7 mouse cellular contexts compared by ENCODE assay signal in genomic region chr15:99029619-99030584, GRCm38 (mm10). TPM values are rescaled to one million over a fixed set of nuclear protein-coding genes. Genes with fewer than 3 reads are reported as not detected.
DNase-seq lines count a peak whose midpoint lies in the region; TF ChIP-seq lines count a peak whose summit lies in the region.

TSS of gene Tuba1c (plus strand) at chr15:99029891.

- no peaks in the 10 kb centered on the region for H3K27me3 ChIP-seq in spleen, adult 2 months (ENCODE audit: control insufficient read depth, insufficient read depth, low read length)

- H3K4me3 ChIP-seq in spleen, adult 2 months (ENCODE audit: extremely low read depth, insufficient read depth, insufficient read length): peak within 1 kb of the TSS; percentile 69

- TF ChIP-seq CTCF in spleen, adult 2 months (IDR thresholded peaks at IDR 0.05; ENCODE audit: extremely low read depth, insufficient read depth, insufficient read length, insufficient replicate concordance): no peak

- peak; percentile 91 for TF ChIP-seq POLR2A in spleen, adult 2 months (IDR thresholded peaks at IDR 0.05; ENCODE audit: low read depth, low read length)

- peaks cover 5% of the 10 kb centered on the region for H3K36me3 ChIP-seq in spleen, adult 2 months (ENCODE audit: control insufficient read depth, insufficient read depth, low read length)

- intact Hi-C loops in left cerebral cortex, postnatal 25 days (cut with DNase I): no loop called here

- WGBS in spleen, adult 2 months: under 1% methylated on average over 51 of the region's 52 CpGs

- peak; percentile 99 for DNase-seq in Muller cell, postnatal 12 days (ENCODE audit: inconsistent ontology term)
- peak; percentile 92 for DNase-seq in c-Kit-positive CD71-negative TER-119-negative erythroid progenitor cells, embryonic 14.5 days (ENCODE audit: low read depth)
- DNase-seq in gastrocnemius, postnatal 10 days: peak; percentile 89
- DNase-seq in hindlimb bud, embryonic 11.5 days (ENCODE audit: extremely low spot score, low read depth, low spot score): peak; percentile 70
- DNase-seq in left cerebral cortex, postnatal 25 days (ENCODE audit: low spot score in 2 of 2): peak in 1 of 2 experiments; percentile 21
- DNase-seq in mesoderm, embryonic 11.5 days (ENCODE audit: low read depth, low spot score): peak; percentile 92
- DNase-seq in spleen, adult 2 months (ENCODE audit: low read depth in 1 of 2, low spot score in 2 of 2): peak; percentile 90 to 93

- peak within 1 kb of the TSS; percentile 95 for H3K27ac ChIP-seq in spleen, adult 2 months (ENCODE audit: insufficient read depth, low read length)

- H3K4me1 ChIP-seq in spleen, adult 2 months (ENCODE audit: control insufficient read depth, insufficient read depth, insufficient read length): peaks cover 8% of the 10 kb centered on the region; the same call in 1 of the 2 replicates

RNA-seq across cellular contexts. Expression of gene Tuba1c, which starts in this region (rescaled TPM):
- total RNA-seq in gastrocnemius, postnatal 10 days (2021): 10 to 100 TPM; 31.9 to 39.8 TPM
- 10 to 100 TPM; 71.0 to 80.5 TPM for total RNA-seq in left cerebral cortex, postnatal 25 days (2021)
- 119 and 126 TPM in 2 replicates for polyA plus RNA-seq in spleen, adult 2 months (2012; rRNA removed)
